Mouse (Mus musculus): ENCODE data around the gene 1700021F05Rik. TPM values are rescaled to one million over a fixed set of nuclear protein-coding genes. Genes with fewer than 3 reads are reported as not detected.
"Not testable (repeated sequence)": the region's sequence is repeated elsewhere in the genome, so short reads cannot be mapped to it uniquely, and the experiment has no call there.

Gene 1700021F05Rik
- total RNA-seq, 4 experiments from 2014 or later = 79.7 to 88.8 (median 82.2) TPM

- DNase-seq (ENCODE audit: low spot score in 2 of 2) = no peak
Measured at GRCm38 (mm10) chr10:43539746-43540310, 966 bp downstream of the 1700021F05Rik start.

GRCm38 (mm10) chr10:43538831-43539230 is 2.0 kb downstream of the 1700021F05Rik start:
- DNase-seq (ENCODE audit: low spot score in 2 of 2) = no peak

- DNase-seq (ENCODE audit: low spot score in 2 of 2) = no peak
Measured at GRCm38 (mm10) chr10:43537652-43538051, 3.1 kb downstream of the 1700021F05Rik start.

GRCm38 (mm10) chr10:43534382-43534781 is 6.4 kb downstream of the 1700021F05Rik start:
- DNase-seq (ENCODE audit: low spot score in 2 of 2) = no peak

- DNase-seq (ENCODE audit: low spot score in 2 of 2) = no peak
Measured at GRCm38 (mm10) chr10:43527283-43528269, 13.2 kb downstream of the 1700021F05Rik start.

- not testable (repeated sequence) for DNase-seq (ENCODE audit: low spot score in 2 of 2)
Measured at GRCm38 (mm10) chr10:43523931-43524330, 16.9 kb downstream of the 1700021F05Rik start, which contains the start of gene Gm9803. Gene Gm9803, plus strand, starts transcription at chr10:43524084.

GRCm38 (mm10) chr10:43519977-43520376 is 20.8 kb downstream of the 1700021F05Rik start:
- DNase-seq (ENCODE audit: low spot score in 2 of 2) = no peak

GRCm38 (mm10) chr10:43518368-43518767 is 22.4 kb downstream of the 1700021F05Rik start:
- DNase-seq (ENCODE audit: low spot score in 2 of 2) = no peak

GRCm38 (mm10) chr10:43517836-43518235 is 23.0 kb downstream of the 1700021F05Rik start:
- no peak for DNase-seq (ENCODE audit: low spot score in 2 of 2)

- DNase-seq (ENCODE audit: low spot score in 2 of 2) = no peak
Measured at GRCm38 (mm10) chr10:43516992-43517660, 23.7 kb downstream of the 1700021F05Rik start.

- no peak for DNase-seq (ENCODE audit: low spot score in 2 of 2)
Measured at GRCm38 (mm10) chr10:43512976-43513375, 27.8 kb downstream of the 1700021F05Rik start.

GRCm38 (mm10) chr10:43509228-43509627 is 31.6 kb downstream of the 1700021F05Rik start:
- DNase-seq (ENCODE audit: low spot score in 2 of 2) = no peak

GRCm38 (mm10) chr10:43507051-43507450 is 33.7 kb downstream of the 1700021F05Rik start:
- no peak for DNase-seq (ENCODE audit: low spot score in 2 of 2)

- DNase-seq (ENCODE audit: low spot score in 2 of 2) = no peak
Measured at GRCm38 (mm10) chr10:43504291-43504690, 36.5 kb downstream of the 1700021F05Rik start.

- no peak for DNase-seq (ENCODE audit: low spot score in 2 of 2)
Measured at GRCm38 (mm10) chr10:43502599-43502998, 38.2 kb downstream of the 1700021F05Rik start.

- DNase-seq (ENCODE audit: low spot score in 2 of 2) = no peak
Measured at GRCm38 (mm10) chr10:43490846-43491245, 49.9 kb downstream of the 1700021F05Rik start.

GRCm38 (mm10) chr10:43490034-43490433 is 50.8 kb downstream of the 1700021F05Rik start:
- DNase-seq (ENCODE audit: low spot score in 2 of 2) = no peak

GRCm38 (mm10) chr10:43489550-43489949 is 51.2 kb downstream of the 1700021F05Rik start:
- DNase-seq (ENCODE audit: low spot score in 2 of 2) = no peak

GRCm38 (mm10) chr10:43489139-43489538 is 51.7 kb downstream of the 1700021F05Rik start:
- no peak for DNase-seq (ENCODE audit: low spot score in 2 of 2)

- no peak for DNase-seq (ENCODE audit: low spot score in 2 of 2)
Measured at GRCm38 (mm10) chr10:43488258-43488657, 52.5 kb downstream of the 1700021F05Rik start.

- no peak for DNase-seq (ENCODE audit: low spot score in 2 of 2)
Measured at GRCm38 (mm10) chr10:43487441-43488010, 53.3 kb downstream of the 1700021F05Rik start.

Measured in gastrocnemius, adult 8-10 months (tissue).